Mouse (Mus musculus) telencephalon, adult 2 months (tissue): ENCODE results near the gene Slc4a3.

Source experiments
- DNase-seq: peaks from one replicate; pipeline ENCODE4 v3.0.0-alpha.2; 2011; ENCODE audit warnings: low read depth, low spot score

Gene Slc4a3

GRCm38 (mm10) chr1:75559212-75559925 lies 13.3 kb downstream of the Slc4a3 start:
- peak; percentile 98 for DNase-seq

DNA sequence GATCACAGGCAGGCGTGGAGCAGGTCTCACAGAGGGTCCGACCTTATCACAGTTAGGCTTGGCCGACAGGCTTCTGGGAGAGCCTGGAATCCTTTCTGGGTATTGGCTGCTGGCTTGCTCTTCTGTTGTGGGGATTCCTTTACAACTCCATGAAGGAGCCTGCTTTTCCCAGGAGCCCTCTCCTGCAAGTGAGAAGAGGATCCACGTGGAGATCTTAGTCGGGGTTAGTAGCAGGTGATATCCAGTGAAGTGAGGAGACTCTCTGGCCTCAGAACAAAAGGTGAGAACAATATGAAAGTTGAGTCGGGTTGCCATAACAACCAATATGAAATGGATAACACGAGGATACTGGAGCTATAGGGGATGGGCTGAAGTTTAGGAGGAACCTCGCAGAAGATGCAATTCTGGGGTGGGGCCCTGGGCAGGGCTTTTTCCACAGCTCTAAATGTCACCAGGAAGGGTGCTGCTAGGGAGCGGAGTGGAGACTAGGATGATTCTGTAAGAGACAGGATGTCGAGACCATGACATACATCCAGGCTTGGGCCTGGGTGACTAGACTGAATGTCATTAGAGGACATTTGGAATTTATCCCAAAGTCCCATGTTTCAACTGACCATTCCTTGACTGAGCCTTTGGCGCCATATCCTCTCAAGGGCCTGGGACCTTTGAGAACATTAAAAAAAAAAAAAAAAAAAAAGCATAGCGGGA lies 14.3 kb downstream of the Slc4a3 start:
- no peak for DNase-seq

DNA sequence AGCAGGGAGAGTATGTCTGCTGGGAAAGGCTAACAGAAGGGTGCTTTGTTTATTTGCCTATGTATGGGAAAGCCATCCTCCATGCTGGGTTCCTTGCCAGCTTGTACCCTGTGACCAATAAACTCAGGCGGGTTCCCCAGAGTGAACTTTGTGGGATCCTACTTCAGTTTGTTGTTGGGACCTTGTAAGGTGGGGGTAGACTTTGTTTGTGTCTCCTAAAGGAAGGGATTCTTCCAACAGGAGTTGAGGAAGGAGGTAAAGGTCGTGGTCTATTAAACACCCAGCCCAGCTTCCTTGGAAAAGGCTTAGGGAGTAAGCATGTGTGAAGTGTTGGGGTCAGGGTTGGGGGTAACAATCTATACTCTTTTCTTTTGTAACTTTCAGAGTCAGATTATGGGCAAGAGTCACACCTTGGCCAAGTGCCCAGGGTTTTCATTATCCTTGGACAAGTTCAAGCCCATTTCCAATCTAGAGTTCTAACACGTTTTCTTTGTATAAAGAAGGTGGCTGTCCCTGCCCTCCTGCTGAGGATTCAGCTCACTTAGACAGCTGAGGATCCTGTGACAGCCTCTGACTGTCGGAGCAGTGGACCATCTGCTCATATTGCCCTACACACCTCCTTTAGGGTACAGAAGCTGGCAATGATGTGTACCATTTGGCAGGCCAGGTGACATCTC lies 15.3 kb downstream of the Slc4a3 start:
- no peak for DNase-seq

DNA sequence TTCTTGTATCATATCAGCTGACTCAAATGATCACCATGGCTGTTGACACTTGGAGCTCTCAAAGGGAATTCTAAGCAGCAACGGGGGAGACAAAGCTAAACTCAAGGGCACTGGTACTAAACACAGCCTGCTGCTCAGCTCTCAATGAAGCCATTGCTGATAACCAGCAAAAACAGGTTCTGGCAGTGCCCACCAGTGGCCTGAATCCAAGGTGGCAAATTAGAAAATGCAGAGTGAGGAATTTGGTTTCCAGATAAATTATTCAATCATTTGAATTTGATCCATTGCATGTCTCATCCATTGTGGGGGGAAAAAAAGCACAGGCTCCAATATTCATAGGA lies 15.8 kb downstream of the Slc4a3 start:
- no peak for DNase-seq

GRCm38 (mm10) chr1:75564102-75564501 lies 18.0 kb downstream of the Slc4a3 start:
- DNase-seq: no peak

- no peak for DNase-seq
These were observed 18.9 kb downstream of the Slc4a3 start for GRCm38 (mm10) chr1:75564916-75565315.

DNA sequence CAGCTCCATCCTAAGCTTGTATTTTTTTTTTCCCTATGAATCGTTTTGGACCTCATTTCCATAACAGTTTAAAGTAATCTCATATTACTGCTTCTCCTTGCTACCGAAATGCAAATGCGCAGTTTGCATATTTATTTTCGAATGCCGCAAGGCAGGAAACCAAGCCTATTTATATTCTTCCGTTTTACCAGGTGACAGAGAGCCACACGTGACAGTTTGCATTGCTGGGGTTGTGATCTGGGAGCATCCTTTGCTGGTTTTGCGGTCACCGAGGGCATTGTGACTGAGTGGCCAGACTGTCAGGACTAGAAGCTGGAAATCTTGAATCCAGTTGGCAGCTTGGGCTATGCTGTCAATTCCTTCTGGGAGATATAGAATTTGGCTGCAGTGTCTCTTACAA lies 19.6 kb downstream of the Slc4a3 start:
- no peak for DNase-seq

- no peak for DNase-seq
These were observed 24.3 kb downstream of the Slc4a3 start for GRCm38 (mm10) chr1:75570403-75570802.

- DNase-seq: no peak
These were observed 26.7 kb downstream of the Slc4a3 start for GRCm38 (mm10) chr1:75572776-75573175.

- no peak for DNase-seq
These were observed 27.6 kb downstream of the Slc4a3 start for GRCm38 (mm10) chr1:75573715-75574114.

GRCm38 (mm10) chr1:75574476-75575310 lies 28.6 kb downstream of the Slc4a3 start:
- no peak for DNase-seq

DNA sequence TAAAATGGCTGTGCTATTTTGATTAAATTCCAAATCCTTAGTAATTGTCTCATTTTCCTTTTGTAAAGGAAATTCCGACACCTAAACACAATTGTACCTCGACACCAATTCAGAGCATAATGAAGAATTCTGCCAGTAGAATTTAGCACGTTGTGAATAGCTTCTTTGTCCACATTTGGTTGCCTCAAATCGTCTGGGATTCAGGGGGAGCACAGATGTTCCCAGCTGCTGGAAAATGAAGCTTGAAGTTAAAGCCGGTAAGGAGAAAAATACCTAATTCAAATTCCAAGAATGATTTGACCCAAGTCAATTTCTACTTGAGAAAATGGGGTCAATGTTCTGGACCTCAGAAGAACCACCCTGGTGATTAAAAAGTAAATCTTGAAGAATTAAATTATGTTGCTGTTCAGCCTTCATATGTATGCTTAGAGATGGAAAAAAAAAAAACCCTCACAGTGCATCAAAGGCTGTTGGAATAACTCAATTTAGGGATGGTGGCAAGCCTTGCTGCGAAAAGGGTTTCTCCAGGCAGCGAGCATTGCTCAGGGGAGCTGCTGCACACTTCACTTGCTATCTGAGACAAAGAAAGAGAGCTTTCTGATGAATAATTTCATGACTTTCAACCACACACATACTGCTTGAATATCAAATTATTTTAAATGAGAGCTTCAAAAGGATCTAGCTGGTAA lies 36.0 kb downstream of the Slc4a3 start:
- DNase-seq: no peak

DNA sequence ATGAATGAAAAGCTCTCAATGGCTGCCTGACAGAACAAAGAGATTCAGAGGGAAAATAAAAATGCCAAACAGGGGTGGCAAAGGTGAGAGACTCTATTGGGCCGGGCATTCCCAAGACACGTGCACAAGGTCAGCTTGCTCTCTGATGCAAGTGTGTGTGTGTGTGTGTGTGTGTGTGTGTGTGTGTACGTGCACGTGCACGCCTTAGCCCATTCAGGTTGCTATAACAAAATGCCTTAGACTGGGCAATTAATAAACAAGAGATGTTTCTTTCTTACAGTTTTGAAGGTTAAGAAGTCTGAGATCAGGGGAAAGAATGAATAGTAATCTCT lies 36.5 kb downstream of the Slc4a3 start:
- DNase-seq: no peak

- no peak for DNase-seq
These were observed 37.0 kb downstream of the Slc4a3 start for GRCm38 (mm10) chr1:75583034-75583433.

DNA sequence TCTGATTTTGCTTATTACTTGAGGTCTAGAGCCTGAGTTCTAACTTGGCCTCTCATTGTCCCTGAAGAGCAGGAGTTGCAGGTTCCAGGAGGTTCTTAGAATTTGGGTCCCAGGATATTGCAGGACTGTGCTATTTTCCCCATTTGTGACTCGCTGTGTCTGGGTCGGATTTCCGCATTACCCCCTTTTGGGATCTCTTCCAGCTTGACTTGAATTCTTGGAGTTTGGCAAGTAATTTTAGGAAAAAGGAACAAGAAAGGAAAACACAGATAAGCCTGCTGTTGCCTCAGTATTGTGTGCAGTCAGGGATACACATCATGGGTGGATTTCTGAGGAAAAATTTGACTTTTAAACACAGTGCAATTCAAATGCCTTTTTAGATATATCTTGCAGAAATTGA lies 40.7 kb downstream of the Slc4a3 start:
- DNase-seq: no peak

DNA sequence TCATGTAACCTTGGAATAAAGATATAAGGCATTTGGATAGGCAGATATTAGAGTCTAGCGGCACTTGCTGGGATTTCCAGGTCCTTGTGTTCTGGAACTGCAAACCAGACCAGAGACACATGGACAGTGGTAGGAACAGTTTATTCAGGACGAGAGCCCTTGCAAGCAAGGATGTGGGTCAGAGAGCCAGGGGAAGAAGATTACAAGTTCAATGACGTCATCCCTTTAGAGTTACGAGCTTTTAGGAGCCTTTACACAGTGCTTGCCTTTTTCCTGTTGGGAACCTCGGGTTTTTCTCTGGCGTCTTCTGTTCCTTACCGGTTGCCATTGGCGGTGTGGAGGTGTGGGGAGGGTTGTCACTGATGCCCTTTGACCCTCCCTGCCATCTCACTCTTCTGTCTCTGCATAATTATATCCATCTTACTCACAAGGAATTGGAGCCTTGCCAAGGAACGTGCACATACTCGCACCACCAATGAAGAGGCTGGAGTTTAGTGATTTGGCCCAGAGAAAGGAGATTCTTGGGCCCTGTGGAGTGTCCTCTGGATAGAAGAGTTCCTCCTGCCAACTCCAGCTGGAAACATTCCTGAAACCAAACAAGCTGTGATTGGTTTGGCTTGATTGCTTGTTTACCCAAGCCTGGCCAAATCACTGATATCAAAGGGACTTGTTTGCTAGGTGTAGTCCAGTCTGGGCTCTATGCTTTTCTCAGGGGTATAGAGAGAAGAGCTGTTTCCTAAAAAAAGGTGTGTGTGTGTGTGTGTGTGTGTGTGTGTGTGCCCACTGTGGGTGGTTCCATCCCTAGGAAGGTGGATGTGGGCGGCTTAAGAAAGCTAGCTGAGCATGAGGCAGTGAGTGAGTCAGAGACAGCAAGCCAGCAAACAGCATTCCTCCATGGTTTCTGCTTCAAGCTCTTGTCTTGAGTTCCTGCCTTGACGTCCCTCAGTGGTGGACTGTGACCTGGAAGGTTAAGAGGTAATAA lies 42.0 kb downstream of the Slc4a3 start:
- DNase-seq: peak; percentile 74

- DNase-seq: peak; percentile 71
These were observed 42.8 kb downstream of the Slc4a3 start for GRCm38 (mm10) chr1:75588874-75589273.

- no peak for DNase-seq
These were observed 43.9 kb downstream of the Slc4a3 start for GRCm38 (mm10) chr1:75589983-75590382.

GRCm38 (mm10) chr1:75593956-75594355 lies 47.9 kb downstream of the Slc4a3 start:
- no peak for DNase-seq

GRCm38 (mm10) chr1:75594836-75595235 lies 48.8 kb downstream of the Slc4a3 start:
- DNase-seq: no peak
